Mouse (Mus musculus): ENCODE data around the gene Plekhh3. TPM values are rescaled to one million over a fixed set of nuclear protein-coding genes. Genes with fewer than 3 reads are reported as not detected.

Gene Plekhh3
- polyA plus RNA-seq, 2 experiments: 17.4 to 20.5 TPM

- Histone ChIP-seq H3K27me3 (ENCODE audit: control insufficient read depth, insufficient read depth, low read length) (peaks cover 62% of the 10 kb centered on the region), H3K27ac (replicated peaks; ENCODE audit: low read depth, low read length) (peak overlapping the region; percentile 65), H3K36me3 (ENCODE audit: control insufficient read depth, insufficient read depth, low read length) (peaks cover 5% of the 10 kb centered on the region), H3K4me1 (ENCODE audit: control insufficient read depth, insufficient read depth, low read length) (peaks cover 34% of the 10 kb centered on the region), H3K4me2 (replicated peaks; ENCODE audit: low read depth, low read length, severe bottlenecking) (peak overlapping the region; percentile 59), H3K9ac (ENCODE audit: low read depth, low read length, severe bottlenecking) (peak overlapping the region; percentile 37), H3K9me3 (ENCODE audit: control insufficient read depth, low read length) (no peaks in the 10 kb centered on the region), H3K4me3 (replicated peaks; ENCODE audit: low read length) (peak overlapping the region; percentile 45)
- 7% methylated on average over 5 of the region's 5 CpGs for WGBS
- TF ChIP-seq POLR2A (IDR thresholded peaks at IDR 0.05; ENCODE audit: borderline replicate concordance, extremely low read depth, insufficient read depth, insufficient read length): no peak
- DNase-seq (ENCODE audit: low spot score) (no peak), ATAC-seq (ENCODE audit: low FRiP score, low read depth) (no peak)
Measured at GRCm38 (mm10) chr11:101172434-101172815, 1.3 kb upstream of the Plekhh3 start.

- H3K9ac ChIP-seq (ENCODE audit: low read depth, low read length, severe bottlenecking): peak overlapping the region; percentile 37
- TF ChIP-seq POLR2A (IDR thresholded peaks at IDR 0.05; ENCODE audit: borderline replicate concordance, extremely low read depth, insufficient read depth, insufficient read length): 0 out of 2 replicates have a peak, but pooled peaks have one; percentile 17
- 0% methylated on average over 31 of the region's 31 CpGs for WGBS
- no peaks in the 10 kb centered on the region for H3K9me3 ChIP-seq (ENCODE audit: control insufficient read depth, low read length)
- H3K27ac ChIP-seq (replicated peaks; ENCODE audit: low read depth, low read length): peak overlapping the region; percentile 65
- peak overlapping the region; percentile 45 for H3K4me3 ChIP-seq (replicated peaks; ENCODE audit: low read length)
- ATAC-seq (ENCODE audit: low FRiP score, low read depth) (peak; percentile 51; the same call in 1 of the 2 replicates), DNase-seq (ENCODE audit: low spot score) (peak; percentile 92)
- H3K36me3 ChIP-seq (ENCODE audit: control insufficient read depth, insufficient read depth, low read length): peaks cover 10% of the 10 kb centered on the region
- peaks cover 34% of the 10 kb centered on the region for H3K4me1 ChIP-seq (ENCODE audit: control insufficient read depth, insufficient read depth, low read length)
- peaks cover 62% of the 10 kb centered on the region for H3K27me3 ChIP-seq (ENCODE audit: control insufficient read depth, insufficient read depth, low read length)
- peak overlapping the region; percentile 59 for H3K4me2 ChIP-seq (replicated peaks; ENCODE audit: low read depth, low read length, severe bottlenecking)
Measured at GRCm38 (mm10) chr11:101171721-101172433, 726 bp upstream of the Plekhh3 start.

- H3K27me3 ChIP-seq (ENCODE audit: control insufficient read depth, insufficient read depth, low read length): peaks cover 66% of the 10 kb centered on the region
- peak within 1 kb of the TSS; percentile 66 for H3K9ac ChIP-seq (ENCODE audit: low read depth, low read length, severe bottlenecking)
- H3K4me3 ChIP-seq (replicated peaks; ENCODE audit: low read length): peak within 1 kb of the TSS; percentile 81
- WGBS: under 1% methylated on average over 31 of the region's 35 CpGs
- no peaks in the 10 kb centered on the region for H3K9me3 ChIP-seq (ENCODE audit: control insufficient read depth, low read length)
- ATAC-seq (ENCODE audit: low FRiP score, low read depth): no peak
- peaks cover 31% of the 10 kb centered on the region for H3K4me1 ChIP-seq (ENCODE audit: control insufficient read depth, insufficient read depth, low read length)
- peaks cover 23% of the 10 kb centered on the region for H3K36me3 ChIP-seq (ENCODE audit: control insufficient read depth, insufficient read depth, low read length)
- no peak within 1 kb of the TSS for H3K27ac ChIP-seq (replicated peaks; ENCODE audit: low read depth, low read length)
- H3K4me2 ChIP-seq (replicated peaks; ENCODE audit: low read depth, low read length, severe bottlenecking): peak within 1 kb of the TSS; percentile 52
- no peak for TF ChIP-seq POLR2A (IDR thresholded peaks at IDR 0.05; ENCODE audit: borderline replicate concordance, extremely low read depth, insufficient read depth, insufficient read length)
- no peak for DNase-seq (ENCODE audit: low spot score)
Measured at GRCm38 (mm10) chr11:101170354-101170810, 769 bp downstream of the Plekhh3 start, which contains the start of gene Cntnap1. TSS of gene Cntnap1 (plus strand) at chr11:101170523.

- Histone ChIP-seq H3K27me3 (ENCODE audit: control insufficient read depth, insufficient read depth, low read length) (peaks cover 66% of the 10 kb centered on the region), H3K4me2 (replicated peaks; ENCODE audit: low read depth, low read length, severe bottlenecking) (peak overlapping the region; percentile 52), H3K9ac (ENCODE audit: low read depth, low read length, severe bottlenecking) (peak overlapping the region; percentile 66), H3K27ac (replicated peaks; ENCODE audit: low read depth, low read length) (no peak overlapping the region), H3K9me3 (ENCODE audit: control insufficient read depth, low read length) (no peaks in the 10 kb centered on the region), H3K4me1 (ENCODE audit: control insufficient read depth, insufficient read depth, low read length) (peaks cover 32% of the 10 kb centered on the region), H3K4me3 (replicated peaks; ENCODE audit: low read length) (peak overlapping the region; percentile 81), H3K36me3 (ENCODE audit: control insufficient read depth, insufficient read depth, low read length) (peaks cover 29% of the 10 kb centered on the region)
- ATAC-seq (ENCODE audit: low FRiP score, low read depth): no peak
- TF ChIP-seq POLR2A (IDR thresholded peaks at IDR 0.05; ENCODE audit: borderline replicate concordance, extremely low read depth, insufficient read depth, insufficient read length): no peak
- 16% methylated on average over 15 of the region's 17 CpGs for WGBS
- no peak for DNase-seq (ENCODE audit: low spot score)
Measured at GRCm38 (mm10) chr11:101169301-101170107, 1.6 kb downstream of the Plekhh3 start.

- Histone ChIP-seq H3K27ac (replicated peaks; ENCODE audit: low read depth, low read length) (no peak overlapping the region), H3K27me3 (ENCODE audit: control insufficient read depth, insufficient read depth, low read length) (peaks cover 71% of the 10 kb centered on the region), H3K4me1 (ENCODE audit: control insufficient read depth, insufficient read depth, low read length) (peaks cover 33% of the 10 kb centered on the region), H3K4me2 (replicated peaks; ENCODE audit: low read depth, low read length, severe bottlenecking) (no peak overlapping the region; the same call in 1 of the 2 replicates), H3K9me3 (ENCODE audit: control insufficient read depth, low read length) (no peaks in the 10 kb centered on the region), H3K36me3 (ENCODE audit: control insufficient read depth, insufficient read depth, low read length) (peaks cover 38% of the 10 kb centered on the region), H3K4me3 (replicated peaks; ENCODE audit: low read length) (peak overlapping the region; percentile 81; the same call in 1 of the 2 replicates), H3K9ac (ENCODE audit: low read depth, low read length, severe bottlenecking) (no peak overlapping the region)
- ATAC-seq (ENCODE audit: low FRiP score, low read depth) (no peak), DNase-seq (ENCODE audit: low spot score) (no peak)
- WGBS: 66% methylated on average over 17 of the region's 18 CpGs
- no peak for TF ChIP-seq POLR2A (IDR thresholded peaks at IDR 0.05; ENCODE audit: borderline replicate concordance, extremely low read depth, insufficient read depth, insufficient read length)
Measured at GRCm38 (mm10) chr11:101168301-101168980, 2.7 kb downstream of the Plekhh3 start.

Data from limb, embryonic 14.5 days (tissue).